Mouse (Mus musculus) kidney, embryonic 15.5 days (tissue): ENCODE measurements around the gene Cfap161. TPM values are rescaled to one million over a fixed set of nuclear protein-coding genes. Genes with fewer than 3 reads are reported as not detected.

Experiments used
- ATAC-seq: fragments of 200-750 bp; cut with Nextera tagmentation; replicated peaks from 2 replicates; pipeline ENCODE4 v1.8.0; 2017; ENCODE audit warnings: moderate TSS enrichment; ENCODE audit not compliant: low FRiP score
- H3K27ac ChIP-seq: fragments of 300-500 bp; sonication (generic); 2 replicates; pipeline ENCODE4 v1.5.1; 2015; ENCODE audit warnings: mild to moderate bottlenecking, inconsistent platforms
- H3K27me3 ChIP-seq: fragments of 300-500 bp; sonication (generic); 2 replicates; pipeline ENCODE4 v1.6.1; 2015; ENCODE audit warnings: inconsistent platforms
- H3K36me3 ChIP-seq: fragments of 300-500 bp; sonication (generic); 2 replicates; pipeline ENCODE4 v1.6.1; 2015; ENCODE audit warnings: inconsistent platforms
- H3K4me1 ChIP-seq: fragments of 300-500 bp; sonication (generic); 2 replicates; pipeline ENCODE4 v1.6.1; 2015; ENCODE audit warnings: inconsistent platforms
- H3K4me2 ChIP-seq: fragments of 300-500 bp; sonication (generic); 2 replicates; pipeline ENCODE4 v1.6.1; 2015; ENCODE audit warnings: moderate library complexity, mild to moderate bottlenecking, inconsistent platforms
- H3K4me3 ChIP-seq: fragments of 300-500 bp; sonication (generic); replicated peaks from 2 replicates; pipeline ENCODE4 v1.5.1; 2015; ENCODE audit warnings: mild to moderate bottlenecking, inconsistent platforms
- H3K9ac ChIP-seq: fragments of 300-500 bp; sonication (generic); 2 replicates; pipeline ENCODE4 v1.6.1; 2015; ENCODE audit warnings: mild to moderate bottlenecking, inconsistent platforms
- H3K9me3 ChIP-seq: fragments of 300-500 bp; sonication (generic); replicated peaks from 2 replicates; pipeline ENCODE4 v1.6.1; 2016; ENCODE audit warnings: inconsistent platforms
- WGBS: fragments of 180-500 bp; shearing (Covaris S2); methylation state at CpG from one replicate; pipeline ENCODE4 v1.1.7; 2015; ENCODE audit warnings: mixed read lengths; 5-methylcytosine and 5-hydroxymethylcytosine counted together
- polyA plus RNA-seq: library from polyadenylated mRNA; unstranded; fragments of >200 nt; fragmentation: Nextera tagmentation; extraction: Ambion mirVana; gene quantifications from 2 replicates; pipeline ENCODE4 v1.2.1, GENCODE M21; 2015

Gene Cfap161
- polyA plus RNA-seq, 1 experiment from 2014 or later = 0.17 TPM

- ATAC-seq = no peak
- Histone ChIP-seq H3K4me1 (no peaks in the 10 kb centered on the region), H3K27me3 (no peaks in the 10 kb centered on the region), H3K9ac (no peak overlapping the region), H3K4me2 (no peak overlapping the region), H3K4me3 (no peak overlapping the region), H3K27ac (no peak overlapping the region), H3K36me3 (no peaks in the 10 kb centered on the region), H3K9me3 (no peaks in the 10 kb centered on the region)
- WGBS = 69% methylated on average over 1 of the region's 1 CpGs
These were observed 43.6 kb downstream of the Cfap161 start for GRCm38 (mm10) chr7:83751055-83751454.

- WGBS = 83% methylated on average over 1 of the region's 1 CpGs
- H3K36me3 ChIP-seq = no peaks in the 10 kb centered on the region
- H3K4me3 ChIP-seq = no peak overlapping the region
- no peaks in the 10 kb centered on the region; the same call in 1 of the 2 replicates for H3K27me3 ChIP-seq
- H3K4me2 ChIP-seq = no peak overlapping the region
- H3K9me3 ChIP-seq = no peaks in the 10 kb centered on the region
- no peaks in the 10 kb centered on the region for H3K4me1 ChIP-seq
- ATAC-seq = no peak
- H3K9ac ChIP-seq = no peak overlapping the region
- no peak overlapping the region for H3K27ac ChIP-seq
These were observed 46.3 kb downstream of the Cfap161 start for GRCm38 (mm10) chr7:83748405-83748804.

DNA sequence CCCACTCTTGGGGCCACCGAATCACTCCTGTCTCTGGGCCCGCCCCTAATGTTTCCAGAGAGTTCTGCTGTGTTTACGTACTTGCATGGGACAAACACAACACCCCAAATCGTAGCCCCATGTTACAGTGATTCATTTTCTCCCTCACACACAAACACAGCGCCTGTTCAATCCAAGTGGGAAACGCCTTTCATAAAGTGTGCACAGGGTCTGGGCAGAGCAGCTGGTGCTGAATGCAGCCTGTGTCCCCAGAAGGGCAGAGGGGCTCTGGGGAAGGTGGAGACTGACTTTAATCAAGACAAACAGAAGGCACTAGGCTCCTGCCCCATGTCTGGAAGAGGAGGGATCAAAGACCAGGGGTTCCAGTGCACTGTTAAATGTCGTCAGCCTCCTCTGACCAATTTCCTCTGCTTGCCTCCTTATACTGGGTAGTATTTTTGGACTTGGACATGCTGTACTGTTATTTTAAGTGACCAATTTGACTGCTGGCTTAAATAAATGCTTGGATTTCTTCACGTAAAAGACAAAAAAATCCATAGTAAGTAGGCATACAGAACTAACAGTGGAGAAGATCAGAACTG is 48.5 kb downstream of the Cfap161 start:
- Histone ChIP-seq H3K9me3 (no peaks in the 10 kb centered on the region), H3K4me2 (peak overlapping the region; percentile 45), H3K4me1 (no peaks in the 10 kb centered on the region), H3K27ac (0 out of 2 replicates have a peak overlapping the region, but pooled peaks have one; percentile 3), H3K36me3 (no peaks in the 10 kb centered on the region), H3K9ac (no peak overlapping the region), H3K27me3 (no peaks in the 10 kb centered on the region; the same call in 1 of the 2 replicates), H3K4me3 (no peak overlapping the region)
- 60% methylated on average over 8 of the region's 8 CpGs for WGBS
- ATAC-seq = no peak

GRCm38 (mm10) chr7:83745413-83746106 is 49.1 kb downstream of the Cfap161 start, which contains the start of gene Il16:
Gene Il16, minus strand, starts transcription at chr7:83745726.
- Histone ChIP-seq H3K27ac (0 out of 2 replicates have a peak within 1 kb of the TSS, but pooled peaks have one; percentile 3), H3K27me3 (no peaks in the 10 kb centered on the region; the same call in 1 of the 2 replicates)

GRCm38 (mm10) chr7:83745065-83745412 is 49.6 kb downstream of the Cfap161 start:
- H3K27ac ChIP-seq = no peak overlapping the region
- WGBS = 81% methylated on average over 9 of the region's 9 CpGs
- no peak overlapping the region for H3K4me3 ChIP-seq

More at GRCm38 (mm10) chr7:83745413-83746106, 49.1 kb downstream of the Cfap161 start, which contains the start of gene Il16:
- Histone ChIP-seq H3K4me2 (peak within 1 kb of the TSS; percentile 45), H3K4me3 (no peak within 1 kb of the TSS), H3K9me3 (no peaks in the 10 kb centered on the region), H3K4me1 (no peaks in the 10 kb centered on the region), H3K36me3 (no peaks in the 10 kb centered on the region), H3K9ac (no peak within 1 kb of the TSS)
- no peak for ATAC-seq
- 43% methylated on average over 20 of the region's 20 CpGs for WGBS

GRCm38 (mm10) chr7:83744250-83744649 is 50.4 kb downstream of the Cfap161 start:
- Histone ChIP-seq H3K4me3 (no peak overlapping the region), H3K4me1 (no peaks in the 10 kb centered on the region), H3K4me2 (no peak overlapping the region), H3K36me3 (no peaks in the 10 kb centered on the region), H3K9me3 (no peaks in the 10 kb centered on the region), H3K27me3 (no peaks in the 10 kb centered on the region; the same call in 1 of the 2 replicates), H3K9ac (no peak overlapping the region), H3K27ac (no peak overlapping the region)
- no peak for ATAC-seq
- WGBS = 85% methylated on average over 4 of the region's 4 CpGs

More at GRCm38 (mm10) chr7:83745065-83745412, 49.6 kb downstream of the Cfap161 start:
- peak overlapping the region; percentile 45 for H3K4me2 ChIP-seq
- H3K4me1 ChIP-seq = no peaks in the 10 kb centered on the region
- no peaks in the 10 kb centered on the region; the same call in 1 of the 2 replicates for H3K27me3 ChIP-seq
- H3K36me3 ChIP-seq = no peaks in the 10 kb centered on the region
- no peak for ATAC-seq
- H3K9ac ChIP-seq = no peak overlapping the region
- H3K9me3 ChIP-seq = no peaks in the 10 kb centered on the region

DNA sequence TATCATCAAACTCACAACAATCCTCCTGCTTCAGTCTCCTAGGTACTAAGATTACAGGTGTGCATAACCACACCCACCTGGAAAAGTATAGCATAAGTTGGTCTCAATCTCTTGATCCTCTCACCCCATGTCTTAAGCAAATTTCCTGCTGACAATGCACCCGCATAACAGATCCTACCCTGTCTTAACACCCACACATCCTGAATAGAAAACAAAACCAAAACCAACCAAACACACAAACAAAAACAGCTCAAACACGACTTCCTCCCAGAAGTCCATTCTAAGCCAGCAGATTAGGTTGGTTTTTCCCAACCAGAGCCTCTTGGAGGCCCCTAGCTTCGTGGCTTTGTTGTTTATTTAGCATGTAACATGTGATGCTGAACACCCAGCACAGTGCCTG is 52.0 kb downstream of the Cfap161 start:
- H3K9me3 ChIP-seq = no peaks in the 10 kb centered on the region
- H3K36me3 ChIP-seq = no peaks in the 10 kb centered on the region
- no peak overlapping the region for H3K9ac ChIP-seq
- no peak for ATAC-seq
- no peaks in the 10 kb centered on the region; the same call in 1 of the 2 replicates for H3K27me3 ChIP-seq
- 59% methylated on average over 3 of the region's 3 CpGs for WGBS
- no peak overlapping the region for H3K27ac ChIP-seq
- no peak overlapping the region for H3K4me2 ChIP-seq
- no peak overlapping the region for H3K4me3 ChIP-seq
- no peaks in the 10 kb centered on the region for H3K4me1 ChIP-seq

- no peak for ATAC-seq
- H3K27me3 ChIP-seq = no peaks in the 10 kb centered on the region; the same call in 1 of the 2 replicates
These were observed 52.7 kb downstream of the Cfap161 start for GRCm38 (mm10) chr7:83742026-83742425.

DNA sequence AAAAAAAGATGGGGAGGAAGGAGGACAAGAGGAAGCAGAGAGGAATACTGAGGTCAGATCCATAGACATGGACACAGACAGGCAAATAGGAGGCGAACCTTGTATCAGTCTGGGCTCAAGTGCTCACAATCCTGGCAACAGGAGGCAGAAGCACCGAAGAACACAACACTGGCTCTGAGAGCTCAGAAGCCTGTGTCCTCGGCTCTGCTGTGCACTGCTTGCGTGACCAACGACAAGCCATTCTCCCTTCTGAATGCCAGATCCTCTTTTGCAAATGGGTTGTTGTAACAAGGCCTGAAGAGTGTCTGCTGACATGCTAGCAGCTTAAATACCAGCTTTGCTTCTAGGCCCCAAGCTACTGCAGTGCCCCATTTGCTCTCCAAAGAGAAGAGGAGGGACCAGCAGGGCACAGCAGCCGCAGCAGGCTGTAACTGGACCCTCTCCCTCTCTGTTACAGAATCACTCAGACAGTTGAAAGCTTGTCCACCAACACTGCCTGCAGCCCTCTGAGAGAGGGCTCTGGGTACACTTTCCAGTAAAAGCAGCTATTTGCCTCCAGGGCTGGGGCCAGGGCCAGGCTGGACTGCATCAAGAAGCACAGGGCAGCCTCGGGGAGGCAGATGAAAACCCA is 54.9 kb downstream of the Cfap161 start:
- Histone ChIP-seq H3K4me2 (no peak overlapping the region), H3K4me3 (no peak overlapping the region), H3K27ac (no peak overlapping the region; the same call in 1 of the 2 replicates), H3K4me1 (no peaks in the 10 kb centered on the region), H3K9ac (no peak overlapping the region), H3K9me3 (no peaks in the 10 kb centered on the region), H3K36me3 (no peaks in the 10 kb centered on the region), H3K27me3 (no peaks in the 10 kb centered on the region; the same call in 1 of the 2 replicates)
- peak; percentile 79 for ATAC-seq
- 43% methylated on average over 7 of the region's 7 CpGs for WGBS

More at GRCm38 (mm10) chr7:83742026-83742425, 52.7 kb downstream of the Cfap161 start:
- Histone ChIP-seq H3K4me1 (no peaks in the 10 kb centered on the region), H3K9ac (no peak overlapping the region), H3K9me3 (no peaks in the 10 kb centered on the region), H3K4me2 (no peak overlapping the region), H3K4me3 (no peak overlapping the region), H3K27ac (no peak overlapping the region), H3K36me3 (no peaks in the 10 kb centered on the region)
- WGBS = 82% methylated on average over 2 of the region's 2 CpGs

GRCm38 (mm10) chr7:83738623-83739462 is 55.8 kb downstream of the Cfap161 start:
- Histone ChIP-seq H3K9ac (no peak overlapping the region), H3K27me3 (no peaks in the 10 kb centered on the region), H3K36me3 (no peaks in the 10 kb centered on the region), H3K9me3 (no peaks in the 10 kb centered on the region), H3K4me2 (no peak overlapping the region), H3K4me3 (no peak overlapping the region), H3K27ac (no peak overlapping the region), H3K4me1 (no peaks in the 10 kb centered on the region)
- no peak for ATAC-seq
- WGBS = 70% methylated on average over 10 of the region's 10 CpGs

DNA sequence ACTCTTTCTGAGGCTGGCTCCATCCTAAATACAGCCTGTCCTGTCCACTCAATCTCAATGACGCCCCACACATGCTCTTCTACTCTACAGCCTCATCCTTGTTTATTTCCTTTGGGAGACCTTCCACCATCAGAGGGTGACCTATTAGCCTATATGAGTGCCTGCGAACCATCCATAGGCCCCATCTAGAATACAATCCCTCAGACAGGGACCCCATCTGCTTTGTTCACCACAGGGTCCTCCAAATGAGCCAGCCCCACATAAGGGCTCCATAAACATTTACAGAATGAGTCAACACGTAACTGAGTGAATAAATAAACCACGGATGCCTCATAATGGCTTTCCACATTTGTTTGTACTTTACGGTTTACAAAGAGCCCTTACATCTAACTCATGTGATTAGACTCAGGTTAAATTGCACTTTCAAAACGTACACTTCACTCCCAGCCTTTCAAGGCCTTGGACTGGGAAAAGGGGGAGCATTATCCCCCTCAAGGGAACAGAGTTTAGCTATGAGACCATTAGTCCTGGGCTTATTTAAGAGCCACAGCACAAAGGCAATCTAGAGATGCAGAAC is 56.7 kb downstream of the Cfap161 start:
- Histone ChIP-seq H3K4me3 (no peak overlapping the region), H3K9me3 (no peaks in the 10 kb centered on the region), H3K27ac (no peak overlapping the region), H3K4me1 (no peaks in the 10 kb centered on the region), H3K4me2 (no peak overlapping the region), H3K36me3 (no peaks in the 10 kb centered on the region), H3K9ac (no peak overlapping the region), H3K27me3 (no peaks in the 10 kb centered on the region)
- no peak for ATAC-seq
- 45% methylated on average over 6 of the region's 6 CpGs for WGBS
